Mouse (Mus musculus): Measurements from ENCODE around the gene Gm4353. TPM values are rescaled to one million over a fixed set of nuclear protein-coding genes. Genes with fewer than 3 reads are reported as not detected.
"Not testable (repeated sequence)": the region's sequence is repeated elsewhere in the genome, so short reads cannot be mapped to it uniquely, and the experiment has no call there.

Gene Gm4353
- total RNA-seq (2021): 1 to 10 TPM in 1 of 2 experiments, under 1 TPM in 1; 0.62 to 1.1 TPM

GRCm38 (mm10) chr7:116084366-116084765 is at the start of gene Gm4353:
Gm4353 (minus strand) TSS chr7:116084635.
- DNase-seq (ENCODE audit: low spot score); intact Hi-C loops (cut with DNase I): not testable (repeated sequence)

- intact Hi-C loops (cut with DNase I): loop anchor here (10.0 kb wide), 1 partner anchor 193 kb away; no protein-coding TSS in a partner anchor
- peak; percentile 34 for DNase-seq (ENCODE audit: low spot score)
These were observed 47.6 kb upstream of the Gm4353 start for GRCm38 (mm10) chr7:116132078-116132477.

- intact Hi-C loops (cut with DNase I): loop anchor here (10.0 kb wide), 1 partner anchor 193 kb away; no protein-coding TSS in a partner anchor
These were observed 47.0 kb upstream of the Gm4353 start for GRCm38 (mm10) chr7:116131390-116131789.

GRCm38 (mm10) chr7:116129374-116129773 is 44.9 kb upstream of the Gm4353 start:
- DNase-seq (ENCODE audit: low spot score): no peak
- intact Hi-C loops (cut with DNase I): no loop called here

More at GRCm38 (mm10) chr7:116131390-116131789, 47.0 kb upstream of the Gm4353 start:
- no peak for DNase-seq (ENCODE audit: low spot score)

- no peak for DNase-seq (ENCODE audit: low spot score)
- intact Hi-C loops (cut with DNase I): no loop called here
These were observed 43.9 kb upstream of the Gm4353 start for GRCm38 (mm10) chr7:116128286-116128685.

GRCm38 (mm10) chr7:116127052-116127451 is 42.6 kb upstream of the Gm4353 start:
- DNase-seq (ENCODE audit: low spot score): no peak
- intact Hi-C loops (cut with DNase I): no loop called here

- DNase-seq (ENCODE audit: low spot score): no peak
- intact Hi-C loops (cut with DNase I): no loop called here
These were observed 41.2 kb upstream of the Gm4353 start for GRCm38 (mm10) chr7:116125671-116126070.

- intact Hi-C loops (cut with DNase I): no loop called here
- no peak for DNase-seq (ENCODE audit: low spot score)
These were observed 39.6 kb upstream of the Gm4353 start for GRCm38 (mm10) chr7:116124057-116124456.

GRCm38 (mm10) chr7:116123597-116123985 is 39.2 kb upstream of the Gm4353 start:
- intact Hi-C loops (cut with DNase I): no loop called here
- DNase-seq (ENCODE audit: low spot score): no peak

GRCm38 (mm10) chr7:116122981-116123596 is 38.7 kb upstream of the Gm4353 start:
- intact Hi-C loops (cut with DNase I): no loop called here
- no peak for DNase-seq (ENCODE audit: low spot score)

- intact Hi-C loops (cut with DNase I): no loop called here
These were observed 36.8 kb upstream of the Gm4353 start for GRCm38 (mm10) chr7:116121202-116121601.

GRCm38 (mm10) chr7:116120737-116121136 is 36.3 kb upstream of the Gm4353 start:
- intact Hi-C loops (cut with DNase I): no loop called here

More at GRCm38 (mm10) chr7:116121202-116121601, 36.8 kb upstream of the Gm4353 start:
- no peak for DNase-seq (ENCODE audit: low spot score)

GRCm38 (mm10) chr7:116119306-116119857 is 34.9 kb upstream of the Gm4353 start:
- intact Hi-C loops (cut with DNase I): no loop called here
- no peak for DNase-seq (ENCODE audit: low spot score)

More at GRCm38 (mm10) chr7:116120737-116121136, 36.3 kb upstream of the Gm4353 start:
- DNase-seq (ENCODE audit: low spot score): no peak

GRCm38 (mm10) chr7:116115991-116116390 is 31.6 kb upstream of the Gm4353 start:
- intact Hi-C loops (cut with DNase I): no loop called here
- DNase-seq (ENCODE audit: low spot score): no peak

- intact Hi-C loops (cut with DNase I): no loop called here
- DNase-seq (ENCODE audit: low spot score): no peak
These were observed 30.9 kb upstream of the Gm4353 start for GRCm38 (mm10) chr7:116115216-116115930.

- DNase-seq (ENCODE audit: low spot score): no peak
- intact Hi-C loops (cut with DNase I): no loop called here
These were observed 27.1 kb upstream of the Gm4353 start for GRCm38 (mm10) chr7:116111546-116111945.

GRCm38 (mm10) chr7:116110661-116111060 is 26.2 kb upstream of the Gm4353 start:
- intact Hi-C loops (cut with DNase I): no loop called here
- DNase-seq (ENCODE audit: low spot score): no peak

- intact Hi-C loops (cut with DNase I): no loop called here
- DNase-seq (ENCODE audit: low spot score): no peak
These were observed 18.7 kb upstream of the Gm4353 start for GRCm38 (mm10) chr7:116103091-116103490.

GRCm38 (mm10) chr7:116099952-116100528 is 15.6 kb upstream of the Gm4353 start:
- intact Hi-C loops (cut with DNase I): no loop called here
- no peak for DNase-seq (ENCODE audit: low spot score)

GRCm38 (mm10) chr7:116093466-116093850 is 9.0 kb upstream of the Gm4353 start:
- DNase-seq (ENCODE audit: low spot score): no peak
- intact Hi-C loops (cut with DNase I): no loop called here
